Mouse (Mus musculus): ENCODE measurements around the gene Obox6.

DNA sequence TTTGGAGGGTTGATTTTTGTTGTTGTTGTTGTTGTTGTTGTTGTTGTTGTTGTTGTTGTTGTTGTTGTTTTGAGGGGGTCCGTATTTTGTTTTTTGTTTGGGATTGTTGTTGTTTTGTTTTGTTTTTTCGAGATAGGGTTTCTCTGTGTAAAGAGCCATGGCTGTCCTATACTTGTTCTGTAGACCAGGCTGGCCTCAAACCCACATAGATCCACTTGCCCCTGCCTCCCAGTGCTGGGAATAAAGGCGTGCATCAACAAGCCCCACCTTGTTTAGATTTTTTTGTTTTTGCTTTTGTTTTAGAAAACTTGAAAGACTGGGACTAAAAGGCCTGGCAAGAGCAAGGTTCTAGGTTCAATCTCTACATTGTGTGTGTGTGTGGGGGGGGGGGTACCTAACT, 42.4 kb upstream of the Obox6 start:
- TF ChIP-seq POLR2A (IDR thresholded peaks at IDR 0.05; ENCODE audit: extremely low read depth, insufficient read depth, low read length) (no peak), CTCF (IDR thresholded peaks at IDR 0.05; ENCODE audit: low read depth, low read length) (no peak)
